Mouse (Mus musculus) liver, embryonic 12.5 days (tissue): ENCODE data around the gene Krtap16-1. TPM values are rescaled to one million over a fixed set of nuclear protein-coding genes. Genes with fewer than 3 reads are reported as not detected.

ENCODE experiments used
- ATAC-seq: fragments of 200-750 bp; cut with Nextera tagmentation; 2 replicates; pipeline ENCODE4 v1.8.0; 2017; ENCODE audit warnings: moderate number of reproducible peaks, mild to moderate bottlenecking, moderate library complexity
- H3K27ac ChIP-seq: fragments of 300-500 bp; sonication (generic); 2 replicates; pipeline ENCODE4 v1.5.1; 2016; ENCODE audit warnings: mild to moderate bottlenecking
- H3K27me3 ChIP-seq: fragments of 300-500 bp; sonication (generic); replicated peaks from 2 replicates; pipeline ENCODE4 v1.6.1; 2016; ENCODE audit warnings: mild to moderate bottlenecking, moderate library complexity
- H3K36me3 ChIP-seq: fragments of 300-500 bp; sonication (generic); 2 replicates; pipeline ENCODE4 v1.6.1; 2016; ENCODE audit warnings: mild to moderate bottlenecking, moderate library complexity
- H3K4me1 ChIP-seq: fragments of 300-500 bp; sonication (generic); 2 replicates; pipeline ENCODE4 v1.6.1; 2016
- H3K4me2 ChIP-seq: fragments of 300-500 bp; sonication (generic); 2 replicates; pipeline ENCODE4 v1.6.1; 2016; ENCODE audit warnings: mild to moderate bottlenecking, moderate library complexity
- H3K4me3 ChIP-seq: fragments of 300-500 bp; sonication (generic); 2 replicates; pipeline ENCODE4 v1.5.1; 2016; ENCODE audit warnings: mild to moderate bottlenecking, moderate library complexity
- H3K9ac ChIP-seq: fragments of 300-500 bp; sonication (generic); 2 replicates; pipeline ENCODE4 v1.6.1; 2016; ENCODE audit warnings: mild to moderate bottlenecking, moderate library complexity
- H3K9me3 ChIP-seq: fragments of 300-500 bp; sonication (generic); replicated peaks from 2 replicates; pipeline ENCODE4 v1.6.1; 2016; ENCODE audit warnings: mild to moderate bottlenecking, moderate library complexity
- WGBS: fragments of 180-500 bp; shearing (Covaris S2); methylation state at CpG from one replicate; pipeline ENCODE4 v1.1.7; 2016; ENCODE audit not compliant: insufficient replicate concordance; 5-methylcytosine and 5-hydroxymethylcytosine counted together
- polyA plus RNA-seq: library from polyadenylated mRNA; unstranded; fragments of >200 nt; fragmentation: Nextera tagmentation; extraction: Ambion mirVana; gene quantifications from 2 replicates; pipeline ENCODE4 v1.2.1, GENCODE M21; 2016

The Krtap16-1 gene
- polyA plus RNA-seq, 1 experiment from 2014 or later: not detected

DNA sequence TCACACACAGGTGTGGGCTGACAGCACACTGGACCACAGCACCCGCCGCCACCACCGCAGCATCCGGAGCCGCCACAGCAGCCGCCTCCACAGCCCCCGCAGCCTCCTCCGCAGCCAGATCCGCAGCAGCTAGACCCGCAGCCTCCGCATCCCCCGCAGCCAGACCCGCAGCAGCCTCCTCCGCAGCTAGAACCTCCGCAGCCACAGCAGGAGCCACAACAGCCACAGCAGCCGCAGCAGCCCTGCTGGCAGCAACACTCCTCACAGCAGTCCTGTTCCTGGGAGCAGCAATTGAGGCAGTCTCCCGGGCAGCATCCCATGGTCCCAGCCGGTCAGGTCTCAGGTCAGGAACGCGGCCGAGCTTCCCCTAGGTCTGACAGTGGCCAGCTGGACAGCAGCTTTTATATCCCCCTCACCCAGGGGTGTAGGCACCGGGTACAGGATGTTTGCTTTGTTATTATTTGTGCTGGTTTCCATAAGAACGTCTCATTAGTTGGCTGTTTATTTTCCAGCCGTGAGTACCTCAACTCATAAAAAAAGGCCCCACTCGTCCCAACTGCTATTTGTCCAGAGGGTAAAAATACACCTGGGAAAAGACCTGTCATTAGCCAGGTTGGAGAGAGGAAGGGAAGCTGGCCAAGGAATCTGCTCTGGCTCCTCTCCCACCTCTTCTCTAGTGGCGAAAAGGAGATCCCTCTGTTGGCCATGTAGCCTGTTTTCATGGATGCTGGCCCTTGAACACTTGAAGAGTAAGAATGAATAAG lies 7.4 kb upstream of the Krtap16-1 start, which contains the start of gene Krtap17-1:
TSS of gene Krtap17-1 (minus strand) at position 375 of the 764 bp plus-strand sequence.
- WGBS: 28% methylated on average over 26 of the region's 26 CpGs
- Histone ChIP-seq H3K36me3 (no peaks in the 10 kb centered on the region), H3K27me3 (peaks cover 23% of the 10 kb centered on the region), H3K4me3 (no peak within 1 kb of the TSS), H3K4me2 (no peak within 1 kb of the TSS), H3K27ac (no peak within 1 kb of the TSS), H3K9ac (no peak within 1 kb of the TSS), H3K9me3 (no peaks in the 10 kb centered on the region), H3K4me1 (no peaks in the 10 kb centered on the region)
- no peak for ATAC-seq

DNA sequence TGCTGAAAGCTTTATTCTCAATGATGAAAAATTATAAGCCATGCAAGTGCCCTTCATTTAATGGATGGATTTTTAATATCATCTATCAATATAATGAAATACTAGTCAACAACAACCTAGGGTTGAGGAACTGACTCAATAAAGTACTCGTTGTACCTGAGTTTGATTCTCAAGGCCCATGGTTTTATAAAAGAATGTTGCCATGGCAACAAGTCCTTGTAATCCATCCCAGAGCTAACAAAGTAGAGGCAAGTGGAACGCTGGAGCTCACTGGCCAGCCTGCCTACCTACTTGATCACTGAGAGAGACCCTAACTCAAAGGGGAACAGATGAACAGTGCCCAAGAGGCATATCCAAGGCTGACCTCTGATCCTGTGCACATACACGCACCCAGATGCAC lies 4.2 kb upstream of the Krtap16-1 start:
- H3K4me3 ChIP-seq: no peak overlapping the region
- H3K27me3 ChIP-seq: peaks cover 23% of the 10 kb centered on the region
- H3K27ac ChIP-seq: no peak overlapping the region
- H3K4me2 ChIP-seq: no peak overlapping the region
- 63% methylated on average over 3 of the region's 3 CpGs for WGBS
- no peaks in the 10 kb centered on the region for H3K4me1 ChIP-seq
- ATAC-seq: no peak
- no peak overlapping the region for H3K9ac ChIP-seq
- H3K9me3 ChIP-seq: no peaks in the 10 kb centered on the region
- H3K36me3 ChIP-seq: no peaks in the 10 kb centered on the region

DNA sequence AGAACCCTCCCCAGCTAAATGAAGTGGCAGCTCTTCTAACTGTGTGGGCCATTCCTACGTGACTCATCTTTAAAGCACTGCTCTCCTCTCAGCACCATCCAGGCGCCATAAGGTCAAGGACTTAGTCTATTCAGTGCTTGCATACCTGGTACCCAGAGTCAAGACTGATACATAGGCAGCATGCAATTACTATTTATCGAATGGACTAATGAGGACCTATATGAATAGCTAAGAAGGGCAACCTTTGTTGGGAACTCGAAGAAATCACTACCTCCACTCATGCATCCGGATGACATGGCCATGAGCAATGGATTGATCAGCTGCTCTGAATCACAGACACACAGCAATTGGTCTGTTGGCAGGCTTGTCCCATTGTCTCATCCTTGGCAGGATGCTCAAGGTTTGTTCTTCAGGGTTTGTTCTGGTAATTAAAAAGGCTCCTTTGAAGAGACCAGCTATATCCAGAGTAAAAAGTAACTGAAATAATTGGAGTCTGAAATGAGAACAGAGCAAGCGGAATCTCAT lies 3.5 kb upstream of the Krtap16-1 start:
- no peaks in the 10 kb centered on the region for H3K4me1 ChIP-seq
- WGBS: 62% methylated on average over 6 of the region's 6 CpGs
- peaks cover 23% of the 10 kb centered on the region for H3K27me3 ChIP-seq
- no peaks in the 10 kb centered on the region for H3K36me3 ChIP-seq
- no peak overlapping the region for H3K4me2 ChIP-seq
- no peaks in the 10 kb centered on the region for H3K9me3 ChIP-seq
- no peak overlapping the region for H3K9ac ChIP-seq
- no peak for ATAC-seq
- H3K4me3 ChIP-seq: no peak overlapping the region
- no peak overlapping the region for H3K27ac ChIP-seq

DNA sequence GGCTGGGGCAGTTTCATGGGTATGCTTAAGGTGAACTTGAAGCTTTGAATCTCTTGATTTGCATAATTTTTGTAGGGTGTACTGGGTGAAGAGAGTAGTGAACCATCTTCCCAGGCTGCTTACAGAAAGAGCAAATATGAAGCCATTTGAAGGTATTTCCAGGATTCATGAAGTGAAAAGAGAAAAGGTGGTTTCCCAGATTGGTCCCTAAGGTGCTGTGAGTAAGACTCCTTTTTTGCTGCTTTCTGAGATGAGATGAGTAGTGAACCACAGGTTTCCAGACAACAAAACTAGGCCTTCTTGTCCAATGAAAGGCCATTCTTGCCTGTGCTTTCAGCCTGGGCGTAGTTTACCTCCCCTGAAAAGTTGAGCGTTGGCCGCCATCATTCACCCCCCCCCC lies 2.1 kb upstream of the Krtap16-1 start:
- 75% methylated on average over 3 of the region's 3 CpGs for WGBS
- H3K4me2 ChIP-seq: no peak overlapping the region
- H3K9ac ChIP-seq: no peak overlapping the region
- peaks cover 10% of the 10 kb centered on the region for H3K27me3 ChIP-seq
- no peak for ATAC-seq
- no peak overlapping the region for H3K4me3 ChIP-seq
- H3K27ac ChIP-seq: no peak overlapping the region
- no peaks in the 10 kb centered on the region for H3K4me1 ChIP-seq
- no peaks in the 10 kb centered on the region for H3K9me3 ChIP-seq
- no peaks in the 10 kb centered on the region for H3K36me3 ChIP-seq

DNA sequence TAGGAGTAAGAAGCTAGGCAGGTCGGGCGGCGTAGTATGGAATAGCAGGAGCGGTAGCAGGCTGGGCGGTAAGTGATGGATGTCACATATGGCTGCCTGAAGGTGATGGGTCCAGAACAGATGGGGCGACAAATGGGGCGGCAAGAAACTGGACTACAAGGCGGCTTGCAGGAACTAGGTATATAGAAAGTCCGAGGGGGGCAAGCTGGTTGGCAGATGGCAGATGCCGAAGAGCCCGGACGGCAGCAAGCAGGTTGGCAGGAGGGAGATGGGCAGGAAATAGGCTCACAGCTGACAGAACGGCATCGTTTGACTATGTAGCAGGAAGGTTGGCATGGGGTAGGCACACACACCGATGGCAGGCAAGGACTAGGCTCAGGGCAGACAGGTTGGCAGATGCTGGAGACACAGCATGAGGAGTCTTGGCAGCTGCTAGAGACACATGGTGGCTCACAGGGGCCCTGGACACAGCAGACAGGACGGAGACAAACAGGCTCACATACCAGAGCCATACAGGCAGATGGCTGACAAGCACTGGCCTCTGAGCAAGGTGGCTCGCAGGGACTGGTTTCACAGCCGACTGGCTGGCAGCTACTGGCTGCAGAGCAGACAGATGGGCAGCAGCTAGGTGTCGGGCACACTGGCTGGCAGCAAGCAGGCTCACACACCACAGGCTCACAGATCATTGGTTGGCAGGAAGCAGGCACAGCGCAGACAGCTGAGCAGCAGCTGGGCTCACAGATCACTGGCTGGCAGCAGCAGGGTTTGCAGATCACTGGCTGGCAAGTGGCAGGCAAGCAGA lies 905 bp downstream of the Krtap16-1 start:
- Histone ChIP-seq H3K4me3 (no peak overlapping the region), H3K9me3 (no peaks in the 10 kb centered on the region), H3K4me2 (no peak overlapping the region), H3K27ac (no peak overlapping the region), H3K9ac (no peak overlapping the region), H3K36me3 (no peaks in the 10 kb centered on the region), H3K4me1 (no peaks in the 10 kb centered on the region), H3K27me3 (no peaks in the 10 kb centered on the region)
- 70% methylated on average over 20 of the region's 20 CpGs for WGBS
- ATAC-seq: no peak

DNA sequence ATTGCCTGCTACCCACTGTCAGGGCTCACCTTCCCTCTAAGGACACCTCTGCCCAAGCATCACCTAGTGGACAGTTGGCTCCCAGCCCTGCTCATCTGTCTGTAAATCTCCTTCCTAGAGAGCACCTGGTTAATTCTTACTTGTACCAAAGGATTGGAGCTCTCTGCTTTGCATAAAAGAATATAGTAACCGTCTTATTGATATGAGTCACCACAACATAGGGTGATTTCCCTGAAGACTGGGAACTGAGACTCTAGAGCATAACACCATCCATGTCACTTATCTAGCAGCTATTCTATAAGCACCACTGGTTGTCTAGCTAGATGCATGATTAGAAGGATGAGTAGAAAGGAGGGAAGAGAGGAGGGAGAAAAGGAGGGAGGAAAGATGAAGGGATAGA lies 3.0 kb downstream of the Krtap16-1 start:
- WGBS: 69% methylated on average over 1 of the region's 1 CpGs
- ATAC-seq: no peak
- H3K4me1 ChIP-seq: no peaks in the 10 kb centered on the region
- H3K27ac ChIP-seq: no peak overlapping the region
- no peak overlapping the region for H3K4me2 ChIP-seq
- no peak overlapping the region for H3K9ac ChIP-seq
- H3K9me3 ChIP-seq: no peaks in the 10 kb centered on the region
- no peak overlapping the region for H3K4me3 ChIP-seq
- no peaks in the 10 kb centered on the region for H3K36me3 ChIP-seq
- H3K27me3 ChIP-seq: no peaks in the 10 kb centered on the region

DNA sequence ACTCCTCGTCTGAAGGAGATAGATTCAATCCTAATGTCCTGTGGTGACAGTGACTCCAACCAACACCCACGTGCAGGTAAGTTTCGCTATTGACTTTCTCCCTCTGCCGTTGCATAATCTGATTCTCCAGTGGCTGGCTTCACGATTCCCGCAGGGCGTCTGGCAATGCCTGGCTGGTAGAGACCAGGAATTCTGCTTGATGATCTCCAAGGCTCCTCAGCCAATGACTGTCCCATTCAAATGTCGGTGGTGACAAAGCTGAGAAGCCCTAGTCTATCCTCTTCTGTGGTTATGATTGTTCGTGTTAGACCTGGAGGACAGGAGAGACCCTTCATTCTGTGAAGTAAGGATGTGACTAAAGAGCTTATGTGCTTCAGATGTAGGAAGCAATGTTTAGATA lies 3.7 kb downstream of the Krtap16-1 start:
- no peak for ATAC-seq
- no peaks in the 10 kb centered on the region for H3K9me3 ChIP-seq
- H3K36me3 ChIP-seq: no peaks in the 10 kb centered on the region
- H3K4me1 ChIP-seq: no peaks in the 10 kb centered on the region
- H3K27ac ChIP-seq: no peak overlapping the region
- no peaks in the 10 kb centered on the region for H3K27me3 ChIP-seq
- H3K4me2 ChIP-seq: no peak overlapping the region
- H3K9ac ChIP-seq: no peak overlapping the region
- no peak overlapping the region for H3K4me3 ChIP-seq
- 63% methylated on average over 9 of the region's 9 CpGs for WGBS

DNA sequence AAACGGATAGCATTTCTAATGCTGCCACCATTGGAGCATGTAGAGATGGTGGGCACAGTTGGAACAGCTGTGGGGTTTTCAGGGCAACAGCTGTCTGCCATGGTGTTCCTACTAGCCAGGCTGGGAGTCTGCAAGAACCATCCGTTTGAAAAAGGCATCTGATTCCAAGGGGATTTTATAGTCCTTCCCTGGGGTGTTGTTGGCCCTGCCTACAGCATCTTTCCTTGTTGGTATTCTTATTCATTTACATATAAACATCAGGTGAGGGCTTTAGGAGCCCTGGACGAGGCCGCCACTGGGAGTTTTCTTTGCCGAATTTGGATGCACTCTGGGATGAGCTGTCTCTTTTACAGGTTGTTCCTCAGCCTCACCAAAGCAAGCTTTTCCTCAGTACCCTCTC lies 7.4 kb downstream of the Krtap16-1 start, which contains the start of gene Krtap29-1:
TSS of gene Krtap29-1 (minus strand) at position 101 of the 400 bp plus-strand sequence.
- Histone ChIP-seq H3K4me1 (no peaks in the 10 kb centered on the region), H3K9ac (no peak within 1 kb of the TSS), H3K36me3 (no peaks in the 10 kb centered on the region), H3K4me2 (no peak within 1 kb of the TSS), H3K27ac (no peak within 1 kb of the TSS), H3K27me3 (no peaks in the 10 kb centered on the region), H3K4me3 (no peak within 1 kb of the TSS), H3K9me3 (no peaks in the 10 kb centered on the region)
- ATAC-seq: no peak
- 65% methylated on average over 5 of the region's 5 CpGs for WGBS

DNA sequence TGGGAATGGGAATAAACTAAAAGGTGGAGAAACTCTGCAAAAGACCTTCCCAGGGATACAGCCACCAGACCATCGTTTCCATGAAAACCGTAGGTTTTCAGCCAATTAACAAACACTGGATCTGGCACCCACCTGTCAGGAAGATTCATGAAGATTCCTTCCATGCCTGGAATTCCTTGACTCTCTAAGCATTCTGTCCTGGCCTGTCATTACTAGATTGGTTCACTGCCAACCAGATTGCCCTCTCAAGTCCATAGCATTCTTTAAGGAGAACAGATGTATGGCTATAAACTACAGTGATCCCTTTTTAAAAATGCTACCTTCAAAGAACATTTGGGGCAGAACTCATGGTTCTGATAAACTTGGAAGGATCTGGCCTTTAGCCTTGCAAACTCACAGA lies 20.4 kb downstream of the Krtap16-1 start:
- no peaks in the 10 kb centered on the region for H3K4me1 ChIP-seq
- H3K27me3 ChIP-seq: no peaks in the 10 kb centered on the region
- no peak for ATAC-seq
- no peak overlapping the region for H3K27ac ChIP-seq
- H3K4me2 ChIP-seq: no peak overlapping the region
- no peaks in the 10 kb centered on the region for H3K36me3 ChIP-seq
- no peaks in the 10 kb centered on the region for H3K9me3 ChIP-seq
- H3K9ac ChIP-seq: no peak overlapping the region
- WGBS: 37% methylated on average over 2 of the region's 2 CpGs
- H3K4me3 ChIP-seq: no peak overlapping the region

DNA sequence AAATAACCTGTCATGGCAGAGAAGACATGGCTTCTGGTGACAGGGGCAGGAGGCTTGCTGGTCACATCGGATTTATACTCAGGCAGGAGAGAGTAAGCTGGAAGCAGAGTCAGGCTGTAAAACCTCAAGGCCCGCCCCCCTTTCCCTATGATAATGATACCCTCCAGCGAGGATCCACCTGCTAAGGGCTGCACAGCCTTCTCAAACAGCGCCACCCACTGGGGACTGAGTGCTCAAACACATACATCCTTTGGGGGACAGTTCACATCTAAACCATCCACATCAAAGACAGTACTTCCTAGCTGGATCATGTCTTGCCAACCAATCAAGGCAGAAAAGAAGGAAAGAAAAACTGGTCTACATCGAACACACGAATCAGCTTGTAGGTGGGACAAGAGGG lies 22.2 kb downstream of the Krtap16-1 start:
- 55% methylated on average over 6 of the region's 6 CpGs for WGBS
- Histone ChIP-seq H3K4me1 (no peaks in the 10 kb centered on the region), H3K27me3 (no peaks in the 10 kb centered on the region), H3K27ac (no peak overlapping the region), H3K9me3 (no peaks in the 10 kb centered on the region), H3K4me3 (no peak overlapping the region), H3K4me2 (no peak overlapping the region), H3K9ac (no peak overlapping the region), H3K36me3 (no peaks in the 10 kb centered on the region)
- no peak for ATAC-seq

DNA sequence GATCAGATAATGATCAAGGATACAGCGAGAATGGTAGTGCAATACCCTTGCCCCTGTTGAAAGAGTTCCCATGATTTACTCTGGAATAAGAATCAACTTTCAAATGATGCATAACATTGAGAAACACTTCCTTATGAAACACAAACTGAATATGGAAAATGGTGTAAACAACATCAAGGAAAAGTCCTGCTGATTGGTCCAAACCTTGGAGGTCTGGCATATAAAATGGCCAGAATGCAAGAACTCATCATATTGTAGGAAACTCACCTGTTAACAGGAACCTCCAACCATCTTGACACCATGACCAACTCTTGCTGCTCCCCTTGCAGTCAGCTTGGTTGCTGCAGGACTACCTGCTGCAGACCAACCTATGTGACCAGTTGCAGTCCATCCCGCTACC lies 38.2 kb downstream of the Krtap16-1 start, which contains the start of gene Krtap9-5:
TSS of gene Krtap9-5 (plus strand) at position 301 of the 400 bp plus-strand sequence.
- no peaks in the 10 kb centered on the region for H3K4me1 ChIP-seq
- no peaks in the 10 kb centered on the region for H3K9me3 ChIP-seq
- ATAC-seq: no peak
- no peak within 1 kb of the TSS for H3K27ac ChIP-seq
- WGBS: 62% methylated on average over 2 of the region's 2 CpGs
- no peak within 1 kb of the TSS for H3K4me3 ChIP-seq
- H3K4me2 ChIP-seq: no peak within 1 kb of the TSS
- no peaks in the 10 kb centered on the region for H3K36me3 ChIP-seq
- no peak within 1 kb of the TSS for H3K9ac ChIP-seq
- no peaks in the 10 kb centered on the region for H3K27me3 ChIP-seq

DNA sequence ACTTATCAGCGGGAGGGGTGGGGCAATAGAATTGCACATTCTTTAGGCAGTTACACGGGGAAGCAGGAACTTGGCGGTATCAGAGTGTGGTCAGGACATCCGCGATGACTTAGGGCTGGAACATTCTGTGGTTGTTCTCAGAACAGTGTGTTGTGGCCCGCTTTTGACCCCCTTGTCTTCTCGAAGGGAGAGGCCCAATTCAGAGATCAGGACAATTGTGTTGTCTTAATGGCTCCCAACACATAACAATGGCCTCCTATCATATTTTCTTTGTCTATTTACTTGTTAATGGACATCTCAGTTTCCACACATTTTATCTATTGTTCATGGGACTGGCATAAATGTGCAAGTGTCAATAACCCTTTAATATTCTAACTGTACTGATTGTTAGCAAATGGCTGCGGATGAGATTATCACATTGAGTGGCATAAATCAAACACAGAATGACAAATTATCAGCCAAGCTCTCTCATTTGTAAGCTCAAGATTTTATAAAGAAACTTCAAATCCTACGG lies 48.6 kb downstream of the Krtap16-1 start:
- H3K4me1 ChIP-seq: no peaks in the 10 kb centered on the region
- no peak for ATAC-seq
- no peak overlapping the region for H3K9ac ChIP-seq
- no peak overlapping the region for H3K4me3 ChIP-seq
- H3K27ac ChIP-seq: no peak overlapping the region
- no peaks in the 10 kb centered on the region for H3K27me3 ChIP-seq
- H3K36me3 ChIP-seq: no peaks in the 10 kb centered on the region
- no peak overlapping the region for H3K4me2 ChIP-seq
- 56% methylated on average over 9 of the region's 9 CpGs for WGBS
- H3K9me3 ChIP-seq: no peaks in the 10 kb centered on the region
